Mouse (Mus musculus) yolk sac, embryonic 10.5 days (tissue): ENCODE measurements around the gene Slc31a2.
A peak's percentile ranks its signal among the peaks of the same experiment; 100 is the strongest.

ENCODE experiments used
- DNase-seq: peaks from one replicate; pipeline ENCODE4 v3.0.0-alpha.2; 2017; ENCODE audit warnings: low spot score

Gene Slc31a2

DNA sequence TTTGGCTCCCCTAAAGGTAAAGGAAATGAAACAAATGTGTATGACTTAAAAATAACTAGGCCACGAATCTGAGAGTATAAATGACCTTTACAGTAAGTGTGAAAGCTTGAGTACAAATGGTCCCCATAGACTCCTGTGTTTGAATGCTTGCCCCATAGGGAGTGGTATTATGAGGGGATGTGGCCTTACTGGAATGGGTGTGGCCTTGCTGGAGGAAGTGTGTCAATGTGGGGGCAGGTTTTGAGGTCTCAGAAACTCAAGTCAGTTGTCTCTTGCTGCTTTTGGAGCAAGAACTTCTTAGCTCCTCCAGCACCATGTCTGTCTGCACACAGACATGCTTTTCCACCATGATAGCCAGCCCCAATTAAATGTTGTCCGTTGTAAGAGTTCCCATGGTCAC lies 54.1 kb downstream of the Slc31a2 start:
- DNase-seq: no peak

GRCm38 (mm10) chr4:62318294-62318693 lies 55.9 kb downstream of the Slc31a2 start:
- DNase-seq: no peak

DNA sequence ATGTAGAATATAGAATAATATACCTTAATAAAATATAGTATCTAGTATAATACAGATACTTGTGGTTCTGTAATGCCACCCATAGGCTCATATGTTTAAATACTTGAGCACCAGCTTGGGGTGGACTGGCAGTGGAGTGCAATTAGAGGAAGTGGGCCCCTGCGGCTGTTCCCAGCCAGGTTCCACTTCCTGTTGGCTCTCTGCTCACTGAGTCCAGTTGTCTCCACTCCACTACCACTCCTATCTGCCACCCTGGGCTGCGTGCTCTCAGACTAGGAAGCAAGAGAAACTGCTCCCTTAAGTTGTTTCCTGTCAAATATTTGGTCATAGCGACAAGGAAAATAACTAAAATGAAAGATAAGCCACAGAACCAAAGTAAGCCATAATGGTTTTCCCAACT lies 60.3 kb downstream of the Slc31a2 start:
- DNase-seq: no peak

DNA sequence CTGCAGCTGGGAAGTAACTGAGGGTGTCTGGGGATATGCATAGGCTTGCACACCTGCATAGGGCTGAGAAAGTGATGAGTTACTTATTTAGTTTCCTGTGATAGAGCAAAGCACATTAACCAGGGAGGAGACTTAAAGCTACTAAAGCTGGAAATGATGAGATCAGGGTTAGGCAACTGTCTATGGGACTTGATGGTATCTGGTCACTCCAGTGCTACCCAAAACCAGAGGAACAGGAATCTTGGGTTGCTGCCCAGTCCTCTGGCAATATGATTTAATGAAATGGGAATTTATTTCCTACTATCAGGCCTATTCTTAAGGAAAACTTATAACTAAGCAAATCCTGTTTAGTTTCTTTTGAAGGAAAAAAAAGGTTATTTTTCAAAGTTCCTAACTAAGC lies 63.7 kb downstream of the Slc31a2 start:
- no peak for DNase-seq

GRCm38 (mm10) chr4:62328941-62329660 lies 66.7 kb downstream of the Slc31a2 start:
- peak; percentile 19 for DNase-seq

DNA sequence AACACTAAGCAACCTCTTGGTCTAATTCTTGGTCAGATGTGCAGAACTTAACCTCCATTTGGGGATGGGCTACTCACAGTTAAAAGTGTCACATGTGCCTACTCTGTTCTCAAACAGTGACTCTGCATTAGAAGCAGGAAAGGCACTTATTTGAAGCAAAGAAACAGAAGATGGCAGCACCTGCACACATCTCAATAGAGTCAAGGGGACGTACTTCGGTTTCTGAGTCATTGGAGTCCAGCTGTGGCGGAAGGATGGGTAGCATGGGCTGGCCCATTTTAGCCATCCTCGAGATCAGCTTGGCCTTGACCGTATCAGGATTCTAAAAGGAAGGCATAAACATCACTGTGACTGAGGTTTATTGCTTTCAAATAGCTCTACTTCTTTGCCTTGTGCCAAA lies 69.6 kb downstream of the Slc31a2 start:
- DNase-seq: no peak

GRCm38 (mm10) chr4:62338536-62338935 lies 76.2 kb downstream of the Slc31a2 start:
- DNase-seq: no peak

DNA sequence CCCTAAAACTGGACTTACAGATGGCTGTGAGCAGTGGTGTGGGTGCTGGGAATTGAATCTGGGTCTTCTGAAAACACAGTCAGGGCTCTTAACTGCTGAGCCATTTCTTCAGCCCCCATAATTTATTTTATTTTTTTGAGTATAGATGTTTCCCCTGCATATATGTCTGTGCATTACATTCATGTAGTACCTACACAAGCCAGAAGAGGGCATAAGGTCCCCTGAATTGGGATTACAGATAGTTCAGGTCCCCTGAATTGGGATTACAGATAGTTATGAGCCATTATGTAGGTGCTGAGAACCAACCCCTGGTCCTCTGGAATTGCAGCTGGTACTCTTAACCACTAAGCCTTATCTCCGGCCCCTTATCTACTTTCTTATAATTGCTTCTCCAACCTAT lies 81.6 kb downstream of the Slc31a2 start:
- DNase-seq: no peak

DNA sequence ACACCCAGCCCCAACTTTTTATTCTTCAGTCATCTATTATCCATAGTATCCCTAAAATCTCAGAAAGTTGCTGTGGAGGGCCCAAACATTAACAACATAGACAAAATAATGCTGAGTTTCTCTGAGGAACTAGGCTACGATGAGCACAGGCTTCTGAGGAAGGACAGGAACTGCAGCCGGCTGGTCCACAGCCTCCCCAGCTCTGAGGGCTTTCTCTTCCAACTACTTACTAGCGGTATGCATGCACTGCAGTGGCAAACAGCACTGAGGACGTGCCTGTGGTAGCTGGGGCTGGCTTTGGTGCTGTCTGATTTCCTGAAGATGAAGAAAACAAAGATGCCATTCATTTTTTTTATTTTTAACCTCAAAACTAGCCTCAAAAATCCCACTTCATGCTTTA lies 83.5 kb downstream of the Slc31a2 start:
- no peak for DNase-seq

DNA sequence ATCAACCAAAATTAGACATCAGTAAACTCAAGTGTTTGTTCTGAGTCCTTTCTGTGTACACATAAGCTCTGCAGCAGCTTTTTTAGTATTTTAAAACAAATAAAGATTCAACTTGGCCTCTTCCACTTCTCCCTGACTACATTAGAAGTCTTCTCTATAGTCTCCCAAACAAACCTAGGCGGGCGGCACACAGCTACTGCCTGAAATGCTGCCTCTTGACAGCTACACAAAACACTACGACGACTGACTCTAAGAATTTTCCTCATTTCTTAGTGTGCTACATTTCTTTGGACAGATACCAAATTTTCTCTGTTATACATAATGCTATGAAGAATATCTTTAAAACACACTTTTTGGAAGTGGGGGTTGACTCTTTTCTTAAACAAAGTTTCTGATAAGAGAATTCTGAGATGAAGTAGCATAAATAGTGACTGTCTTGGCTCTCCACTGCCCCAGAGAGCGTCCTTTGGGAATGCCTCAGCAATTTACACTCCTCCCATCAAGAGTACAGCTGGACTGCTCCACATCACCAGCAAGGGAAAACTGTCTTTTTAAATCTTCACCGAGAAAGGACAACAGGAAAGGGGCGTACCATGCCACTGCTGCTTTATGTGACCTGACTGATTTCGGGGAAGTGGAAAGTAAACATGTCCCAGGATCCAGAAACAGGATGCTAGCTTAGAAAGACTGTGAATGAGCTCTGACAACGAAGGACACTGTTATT lies 85.4 kb downstream of the Slc31a2 start:
- no peak for DNase-seq
